Mouse (Mus musculus) hematopoietic stem cell, adult 5-6 weeks (primary cell): ENCODE data around the gene Ncbp1. TPM values are rescaled to one million over a fixed set of nuclear protein-coding genes. Genes with fewer than 3 reads are reported as not detected.

ENCODE experiments used
- ATAC-seq, 2 experiments: fragments of 125-278 bp in 1 of 2; replicated peaks in 1 of 2; 2 replicates each; pipeline ENCODE4 v1.8.0; 2016 to 2017; ENCODE audit warnings: inconsistent platforms in 2 of 2, mild to moderate bottlenecking in 2 of 2, moderate number of reproducible peaks in 2 of 2, low read depth in 1 of 2, moderate TSS enrichment in 1 of 2; ENCODE audit not compliant: low FRiP score in 2 of 2, poor library complexity in 2 of 2, severe bottlenecking in 2 of 2, insufficient read depth in 1 of 2, low TSS enrichment in 1 of 2
- total RNA-seq: library from RNA; stranded (forward); fragments of 172-1452, 232-1000 nt; gene quantifications from 2 replicates; pipeline ENCODE4 v1.2.3, GENCODE M21; 2017

Ncbp1 gene
- total RNA-seq, 1 experiment from 2014 or later: 74.3 TPM

DNA sequence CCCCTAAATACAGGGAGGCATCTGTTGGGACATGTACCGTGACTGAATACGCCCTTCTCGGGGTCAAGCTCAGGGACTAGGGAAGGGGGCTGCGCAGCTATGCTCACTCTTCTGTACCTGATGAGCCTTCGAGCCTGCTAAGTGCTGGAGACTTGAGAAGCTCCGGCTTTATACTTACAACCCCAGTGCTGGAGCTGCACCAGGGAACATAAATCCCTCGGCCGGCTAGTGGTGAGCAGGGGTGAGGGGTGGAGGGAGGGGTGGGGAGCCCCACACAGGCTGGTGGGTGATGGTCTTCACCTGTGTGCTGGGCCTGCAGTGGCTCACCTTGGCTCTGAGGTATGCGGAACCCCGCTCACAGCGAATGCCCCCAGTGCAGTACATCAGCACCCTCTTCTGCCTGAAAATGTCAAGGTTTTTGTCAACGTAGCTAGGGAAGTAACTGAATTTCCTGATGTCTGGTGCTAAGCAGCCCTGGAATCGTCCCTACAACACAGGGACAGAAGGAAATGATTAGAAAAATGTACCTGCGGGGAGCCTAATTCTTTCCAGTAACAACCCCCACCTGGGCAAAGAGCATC is 18.8 kb upstream of the Ncbp1 start:
- ATAC-seq: no peak

DNA sequence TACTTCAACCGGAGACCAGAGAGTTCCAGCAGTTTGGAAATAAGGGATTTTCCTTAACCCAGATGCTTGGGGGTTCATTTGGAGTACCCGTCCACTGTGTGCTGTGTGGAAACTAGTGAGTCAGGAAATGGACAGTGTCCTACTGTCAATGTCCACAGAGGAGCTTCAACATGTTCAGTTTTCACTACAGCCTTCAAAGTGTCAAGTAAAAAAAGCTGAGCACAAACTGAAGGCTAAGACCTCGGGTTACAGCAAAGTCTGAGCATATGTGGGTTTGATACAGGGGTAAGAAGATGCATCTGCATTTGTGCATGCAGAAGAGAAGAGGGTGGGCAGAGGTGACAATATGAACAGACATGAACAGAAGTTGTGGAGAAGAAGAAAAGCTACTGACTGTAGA is 17.6 kb upstream of the Ncbp1 start:
- ATAC-seq: no peak

- no peak for ATAC-seq
Observed at GRCm38 (mm10) chr4:46123358-46123757, 15.1 kb upstream of the Ncbp1 start.

GRCm38 (mm10) chr4:46126541-46126940 is 11.9 kb upstream of the Ncbp1 start:
- peak; percentile 71 to 89 for ATAC-seq

DNA sequence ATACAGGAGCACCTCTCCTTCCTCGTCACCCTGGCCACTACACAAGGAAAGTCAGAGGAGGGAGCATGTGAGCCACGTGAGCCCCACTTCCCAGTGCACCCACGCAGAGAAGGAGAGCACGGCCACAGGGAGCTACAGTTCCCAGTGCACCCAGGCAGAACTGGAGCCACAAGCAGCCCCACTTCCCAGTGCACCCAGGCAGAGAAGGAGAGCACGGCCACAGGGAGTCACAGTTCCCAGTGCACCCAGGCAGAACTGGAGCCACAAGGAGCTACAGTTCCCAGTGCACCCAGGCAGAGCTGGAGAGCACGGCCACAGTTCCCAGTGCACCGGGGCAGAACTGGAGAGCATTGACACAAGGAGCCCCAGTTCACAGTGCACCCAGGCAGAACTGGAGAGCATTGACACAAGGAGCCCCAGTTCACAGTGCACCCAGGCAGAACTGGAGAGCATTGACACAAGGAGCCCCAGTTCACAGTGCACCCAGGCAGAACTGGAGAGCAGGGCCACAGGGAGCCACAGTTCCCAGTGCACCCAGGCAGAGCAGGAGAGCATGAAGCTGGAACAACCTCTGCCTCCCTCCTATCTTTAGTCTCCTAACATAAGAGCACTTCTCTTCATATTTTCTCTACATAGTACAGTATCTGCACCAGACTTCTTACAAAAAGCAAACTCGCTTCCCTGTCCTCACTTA is 9.0 kb upstream of the Ncbp1 start:
- ATAC-seq: no peak

DNA sequence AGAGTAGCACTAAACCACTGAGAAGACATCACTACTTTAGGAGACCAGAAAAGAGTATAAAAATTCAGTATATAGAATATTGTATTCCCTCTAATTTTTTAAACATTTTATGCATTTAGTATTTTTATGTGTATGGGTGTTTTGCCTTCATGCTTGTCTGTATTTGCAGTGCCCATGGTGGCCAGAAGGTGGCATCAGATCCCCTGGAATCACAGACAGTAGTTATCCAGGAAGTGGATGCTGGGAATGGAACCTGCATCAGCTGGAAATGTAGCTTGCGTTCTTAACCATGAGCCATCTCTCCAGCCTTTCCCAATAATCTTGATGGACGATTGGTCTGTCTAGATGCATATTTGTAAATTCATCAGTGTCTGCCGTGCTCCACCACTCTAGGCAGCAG is 8.2 kb upstream of the Ncbp1 start:
- peak in 1 of 2 experiments; percentile 48; a peak in 1 of 4 replicates for ATAC-seq

DNA sequence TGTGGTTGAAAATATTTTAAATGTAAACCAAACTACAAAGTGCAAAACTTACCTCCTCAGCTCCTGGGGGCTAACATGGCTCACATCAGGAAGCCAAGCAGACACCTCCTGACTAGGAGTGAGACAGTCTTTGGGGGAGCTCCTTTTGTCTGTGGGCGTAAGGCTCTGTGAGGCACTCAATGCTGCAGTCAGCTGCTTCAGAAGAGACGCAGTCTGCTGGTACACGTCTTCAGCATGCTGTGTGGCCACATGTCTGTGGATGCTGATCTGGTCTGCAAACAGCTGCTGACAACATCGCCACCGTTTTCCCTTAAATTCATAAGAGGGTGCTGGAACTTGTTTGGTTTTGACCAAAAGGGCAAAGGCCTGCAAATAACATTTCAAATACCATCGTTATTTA is 6.6 kb upstream of the Ncbp1 start:
- ATAC-seq: no peak

GRCm38 (mm10) chr4:46137629-46138286 is 655 bp upstream of the Ncbp1 start:
- ATAC-seq: peak; percentile 9 to 17; a peak in 3 of 4 replicates

DNA sequence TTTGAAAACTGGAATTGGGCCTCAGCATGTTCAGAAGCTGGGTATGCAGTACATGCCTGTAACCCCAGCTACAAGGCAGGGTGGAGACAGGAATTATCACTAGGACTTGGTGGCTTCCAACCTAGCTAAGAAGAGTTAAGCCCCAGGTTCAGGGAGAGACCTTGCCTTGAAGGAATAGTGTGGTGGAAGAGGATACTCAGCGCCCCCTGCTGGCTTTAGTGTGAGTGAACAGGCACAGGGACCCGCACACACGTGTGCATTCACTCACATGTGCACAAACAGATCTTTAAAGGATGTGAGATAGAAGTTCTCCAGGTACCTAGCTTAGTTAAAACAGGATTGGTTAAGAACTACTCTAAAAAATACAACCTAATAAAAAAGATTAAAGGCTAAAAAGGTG is 5.9 kb downstream of the Ncbp1 start:
- ATAC-seq: no peak

DNA sequence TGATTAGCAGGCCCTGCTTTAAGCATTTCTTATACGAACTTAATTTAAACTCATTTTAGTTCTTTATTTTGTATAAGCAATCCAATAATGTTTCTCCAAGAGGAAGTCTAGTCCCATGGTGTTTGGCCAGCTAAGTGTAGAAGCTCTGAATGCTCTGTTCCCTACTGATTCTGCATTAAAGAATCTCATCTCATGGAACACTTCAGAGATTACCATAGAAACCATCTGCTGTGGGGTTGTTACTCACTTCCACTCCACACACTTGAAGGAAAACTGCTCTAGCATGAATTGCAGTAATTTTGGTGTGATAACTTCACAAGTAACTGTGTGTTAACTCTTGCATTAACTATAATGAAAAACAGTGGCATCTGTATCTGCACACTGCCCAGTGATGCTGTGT is 8.5 kb downstream of the Ncbp1 start:
- no peak for ATAC-seq

GRCm38 (mm10) chr4:46151903-46152544 is 13.6 kb downstream of the Ncbp1 start:
- no peak for ATAC-seq

DNA sequence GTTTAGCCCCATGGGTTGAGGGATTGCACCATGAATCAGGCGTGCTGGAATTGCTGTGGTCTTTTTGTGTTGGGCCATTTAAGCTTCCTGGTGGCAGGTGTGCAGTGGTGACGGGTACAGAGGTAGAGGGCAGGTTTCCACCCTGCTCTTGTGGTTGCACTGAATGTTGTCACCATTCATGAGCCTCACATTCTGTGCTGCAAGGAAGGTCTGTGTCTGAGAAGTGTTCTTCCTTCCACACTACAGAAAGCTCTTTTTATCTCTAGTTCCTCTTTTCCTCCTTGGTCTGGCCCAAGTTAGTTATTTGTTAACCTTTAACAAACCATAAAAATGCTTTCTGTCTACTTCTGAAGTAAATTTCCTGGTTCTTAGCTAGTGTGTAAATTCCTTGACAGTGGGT is 25.6 kb downstream of the Ncbp1 start:
- ATAC-seq: peak; percentile 27 to 70; a peak in 2 of 4 replicates

DNA sequence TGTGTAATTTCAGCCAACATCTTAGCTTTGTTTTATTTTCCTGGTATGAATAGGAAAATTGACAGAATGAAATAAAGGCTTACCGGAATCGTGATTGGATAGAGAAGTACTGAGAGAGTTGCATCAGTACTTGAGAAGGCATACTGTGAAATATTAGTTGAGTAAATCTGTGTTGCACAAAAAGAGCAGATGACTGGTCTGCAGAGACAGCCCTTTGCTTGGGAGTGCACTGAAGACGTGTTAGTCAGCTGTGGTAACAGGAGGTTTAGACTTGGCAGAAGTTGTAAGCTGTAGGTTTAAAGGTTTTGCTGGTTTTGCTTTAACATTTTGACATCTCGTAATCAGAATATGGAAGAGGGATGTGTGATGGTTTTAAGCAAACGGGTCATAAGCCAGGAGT is 27.4 kb downstream of the Ncbp1 start:
- ATAC-seq: peak in 1 of 2 experiments; percentile 36; a peak in 1 of 4 replicates

DNA sequence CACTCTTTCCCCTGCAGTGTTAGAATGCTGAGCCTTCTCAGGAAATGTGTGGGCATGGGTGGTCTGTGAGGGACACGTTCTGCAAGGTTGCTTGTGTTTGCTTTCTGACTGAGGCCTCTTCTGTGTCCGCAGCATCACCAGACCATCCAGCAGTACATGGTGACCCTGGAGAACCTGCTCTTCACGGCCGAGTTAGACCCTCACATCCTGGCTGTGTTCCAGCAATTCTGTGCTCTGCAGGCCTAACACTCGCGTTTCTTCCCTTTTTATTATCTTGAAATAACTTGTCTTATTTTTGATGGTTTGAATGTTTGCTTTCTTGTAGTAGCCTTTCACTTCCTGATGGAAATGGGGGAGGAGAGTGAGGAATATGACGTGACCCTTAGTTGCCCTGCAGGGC is 33.3 kb downstream of the Ncbp1 start:
- ATAC-seq: no peak

DNA sequence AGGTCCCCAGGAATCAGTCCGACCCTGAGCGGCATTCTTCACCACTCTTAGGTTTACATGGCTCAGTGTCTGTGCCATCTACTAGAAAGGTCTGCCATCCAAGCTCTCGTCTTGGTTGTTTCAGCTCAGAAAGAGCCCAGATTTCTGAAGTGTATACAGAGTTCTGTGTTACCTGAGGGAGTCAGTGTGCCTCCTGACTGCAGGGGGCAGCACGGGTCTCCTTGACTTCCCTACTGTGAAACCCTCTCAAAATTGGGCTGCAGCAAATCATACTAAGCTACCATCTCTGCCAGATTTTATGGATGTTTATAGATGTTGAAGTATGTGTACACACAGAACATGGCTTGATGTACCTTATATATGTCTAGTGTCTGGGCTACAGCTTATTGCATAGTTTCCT is 37.9 kb downstream of the Ncbp1 start:
- no peak for ATAC-seq

GRCm38 (mm10) chr4:46177018-46177417 is 38.6 kb downstream of the Ncbp1 start:
- no peak for ATAC-seq

DNA sequence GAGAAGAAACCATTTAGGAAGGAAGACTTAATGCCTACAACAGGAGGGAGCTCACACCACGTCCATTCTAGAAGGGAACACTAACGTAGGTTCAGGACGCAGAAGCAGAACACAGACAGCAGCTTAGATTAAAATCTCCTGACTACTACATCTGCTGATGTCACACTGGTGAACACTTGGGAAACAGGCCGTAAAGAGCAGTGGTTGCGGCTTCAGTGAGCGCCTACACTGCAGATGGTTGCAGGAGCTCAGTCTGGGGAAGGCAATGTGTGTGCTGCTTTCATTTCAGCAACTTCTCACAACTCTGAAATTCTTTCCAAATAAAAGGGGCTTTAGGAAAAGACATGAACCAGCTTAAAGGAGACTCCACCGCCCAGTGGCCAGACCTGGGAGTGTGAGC is 39.1 kb downstream of the Ncbp1 start:
- no peak for ATAC-seq

DNA sequence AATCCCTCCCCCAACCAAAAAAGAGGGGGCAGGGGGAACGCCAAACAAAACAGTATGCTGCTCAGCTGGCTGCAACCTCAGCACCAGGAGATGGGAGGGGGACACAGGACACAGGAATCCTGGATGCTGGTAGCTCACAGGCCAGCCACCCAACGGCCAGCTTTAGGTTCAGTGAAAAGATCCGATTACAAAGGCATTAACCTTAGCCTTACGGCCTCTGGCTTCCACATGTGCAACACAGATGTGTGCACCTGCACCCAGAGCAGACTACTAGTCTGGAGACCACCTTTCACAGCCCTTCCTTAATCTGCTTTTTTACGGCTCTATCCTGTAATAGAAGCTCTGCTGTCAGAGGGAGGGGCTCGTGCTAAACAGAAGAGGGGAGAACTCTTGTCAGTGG is 42.8 kb downstream of the Ncbp1 start:
- ATAC-seq: no peak
